Mouse (Mus musculus): Measurements from ENCODE around the gene Kcnmb1. TPM values are rescaled to one million over a fixed set of nuclear protein-coding genes. Genes with fewer than 3 reads are reported as not detected.

The Kcnmb1 gene
- polyA plus RNA-seq, 1 experiment: 0.27 TPM

GRCm38 (mm10) chr11:33969199-33969598, 6.4 kb downstream of the Kcnmb1 start:
- Histone ChIP-seq H3K4me1 (ENCODE audit: control insufficient read depth, insufficient read depth, insufficient read length) (no peaks in the 10 kb centered on the region), H3K27ac (ENCODE audit: insufficient read depth, low read length) (no peak overlapping the region), H3K36me3 (ENCODE audit: control insufficient read depth, insufficient read depth, low read length) (no peaks in the 10 kb centered on the region), H3K4me3 (ENCODE audit: extremely low read depth, insufficient read depth, insufficient read length) (no peak overlapping the region), H3K27me3 (ENCODE audit: control insufficient read depth, insufficient read depth, low read length) (no peaks in the 10 kb centered on the region)
- 94% methylated on average over 3 of the region's 3 CpGs for WGBS
- TF ChIP-seq CTCF (IDR thresholded peaks at IDR 0.05; ENCODE audit: extremely low read depth, insufficient read depth, insufficient read length, insufficient replicate concordance): no peak
- no peak for TF ChIP-seq POLR2A (IDR thresholded peaks at IDR 0.05; ENCODE audit: low read depth, low read length)
- no peak for DNase-seq (ENCODE audit: low read depth in 1 of 2, low spot score in 2 of 2)

- H3K36me3 ChIP-seq (ENCODE audit: control insufficient read depth, insufficient read depth, low read length): no peaks in the 10 kb centered on the region
- no peak overlapping the region for H3K27ac ChIP-seq (ENCODE audit: insufficient read depth, low read length)
- no peak overlapping the region for H3K4me3 ChIP-seq (ENCODE audit: extremely low read depth, insufficient read depth, insufficient read length)
- 88% methylated on average over 7 of the region's 7 CpGs for WGBS
- no peak for DNase-seq (ENCODE audit: low read depth in 1 of 2, low spot score in 2 of 2)
- no peaks in the 10 kb centered on the region for H3K27me3 ChIP-seq (ENCODE audit: control insufficient read depth, insufficient read depth, low read length)
- no peaks in the 10 kb centered on the region for H3K4me1 ChIP-seq (ENCODE audit: control insufficient read depth, insufficient read depth, insufficient read length)
- TF ChIP-seq CTCF (IDR thresholded peaks at IDR 0.05; ENCODE audit: extremely low read depth, insufficient read depth, insufficient read length, insufficient replicate concordance): no peak
- TF ChIP-seq POLR2A (IDR thresholded peaks at IDR 0.05; ENCODE audit: low read depth, low read length): no peak
These were observed 9.3 kb downstream of the Kcnmb1 start for GRCm38 (mm10) chr11:33972114-33972513.

- TF ChIP-seq POLR2A (IDR thresholded peaks at IDR 0.05; ENCODE audit: low read depth, low read length): no peak
- no peak for TF ChIP-seq CTCF (IDR thresholded peaks at IDR 0.05; ENCODE audit: extremely low read depth, insufficient read depth, insufficient read length, insufficient replicate concordance)
- H3K27me3 ChIP-seq (ENCODE audit: control insufficient read depth, insufficient read depth, low read length): no peaks in the 10 kb centered on the region
- WGBS: 86% methylated on average over 14 of the region's 14 CpGs
- no peaks in the 10 kb centered on the region for H3K4me1 ChIP-seq (ENCODE audit: control insufficient read depth, insufficient read depth, insufficient read length)
- no peaks in the 10 kb centered on the region for H3K36me3 ChIP-seq (ENCODE audit: control insufficient read depth, insufficient read depth, low read length)
- no peak for DNase-seq (ENCODE audit: low read depth in 1 of 2, low spot score in 2 of 2)
- no peak overlapping the region for H3K27ac ChIP-seq (ENCODE audit: insufficient read depth, low read length)
- no peak overlapping the region for H3K4me3 ChIP-seq (ENCODE audit: extremely low read depth, insufficient read depth, insufficient read length)
These were observed 11.7 kb downstream of the Kcnmb1 start for GRCm38 (mm10) chr11:33974341-33975040.

GRCm38 (mm10) chr11:33975121-33975520, 12.3 kb downstream of the Kcnmb1 start:
- TF ChIP-seq CTCF (IDR thresholded peaks at IDR 0.05; ENCODE audit: extremely low read depth, insufficient read depth, insufficient read length, insufficient replicate concordance) (no peak), POLR2A (IDR thresholded peaks at IDR 0.05; ENCODE audit: low read depth, low read length) (no peak)
- no peaks in the 10 kb centered on the region for H3K4me1 ChIP-seq (ENCODE audit: control insufficient read depth, insufficient read depth, insufficient read length)

DNA sequence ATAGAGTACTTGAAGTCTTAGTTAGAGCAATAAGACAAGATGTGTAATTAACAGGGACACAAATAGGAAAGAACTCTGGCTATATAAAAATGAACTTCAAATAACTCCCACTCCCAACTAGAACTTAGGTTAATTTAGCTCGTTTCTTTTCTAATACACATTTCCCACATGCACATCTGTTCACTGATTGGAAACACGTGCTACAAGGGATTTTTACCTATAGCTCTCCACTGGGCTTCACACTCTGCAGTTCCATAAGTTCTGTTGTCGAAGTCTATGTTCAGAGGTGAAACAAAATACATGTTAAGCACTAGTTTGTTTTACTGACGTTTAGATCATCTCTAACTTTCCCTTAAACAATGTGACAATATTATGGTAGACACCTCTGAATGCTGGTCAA, 17.3 kb downstream of the Kcnmb1 start:
- 81% methylated on average over 4 of the region's 4 CpGs for WGBS
- H3K27ac ChIP-seq (ENCODE audit: insufficient read depth, low read length): no peak overlapping the region
- H3K4me3 ChIP-seq (ENCODE audit: extremely low read depth, insufficient read depth, insufficient read length): no peak overlapping the region
- no peaks in the 10 kb centered on the region for H3K27me3 ChIP-seq (ENCODE audit: control insufficient read depth, insufficient read depth, low read length)
- no peak for DNase-seq (ENCODE audit: low read depth in 1 of 2, low spot score in 2 of 2)
- no peaks in the 10 kb centered on the region for H3K4me1 ChIP-seq (ENCODE audit: control insufficient read depth, insufficient read depth, insufficient read length)
- no peaks in the 10 kb centered on the region for H3K36me3 ChIP-seq (ENCODE audit: control insufficient read depth, insufficient read depth, low read length)
- TF ChIP-seq POLR2A (IDR thresholded peaks at IDR 0.05; ENCODE audit: low read depth, low read length) (no peak), CTCF (IDR thresholded peaks at IDR 0.05; ENCODE audit: extremely low read depth, insufficient read depth, insufficient read length, insufficient replicate concordance) (no peak)

More at GRCm38 (mm10) chr11:33975121-33975520, 12.3 kb downstream of the Kcnmb1 start:
- Histone ChIP-seq H3K4me3 (ENCODE audit: extremely low read depth, insufficient read depth, insufficient read length) (no peak overlapping the region), H3K36me3 (ENCODE audit: control insufficient read depth, insufficient read depth, low read length) (no peaks in the 10 kb centered on the region), H3K27ac (ENCODE audit: insufficient read depth, low read length) (no peak overlapping the region), H3K27me3 (ENCODE audit: control insufficient read depth, insufficient read depth, low read length) (no peaks in the 10 kb centered on the region)
- WGBS: 84% methylated on average over 2 of the region's 2 CpGs
- no peak for DNase-seq (ENCODE audit: low read depth in 1 of 2, low spot score in 2 of 2)

DNA sequence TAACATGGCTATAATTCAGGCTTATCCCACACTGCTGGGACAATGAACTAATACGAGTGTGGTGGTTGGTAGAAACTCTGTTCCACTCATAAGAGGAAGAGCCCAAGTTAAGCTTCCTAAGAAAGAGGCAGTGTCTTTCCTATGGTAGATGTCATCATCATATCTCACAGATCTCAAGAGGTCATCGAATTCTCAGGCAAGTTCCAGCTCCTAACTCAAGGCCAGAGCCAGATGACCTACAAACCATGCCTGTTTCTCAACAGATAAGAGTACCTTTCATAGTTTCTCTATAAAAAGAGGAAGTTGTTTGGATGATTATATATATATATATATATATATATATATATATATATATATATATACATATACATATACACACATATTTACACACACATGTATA, 23.7 kb downstream of the Kcnmb1 start:
- Histone ChIP-seq H3K36me3 (ENCODE audit: control insufficient read depth, insufficient read depth, low read length) (no peaks in the 10 kb centered on the region), H3K27me3 (ENCODE audit: control insufficient read depth, insufficient read depth, low read length) (no peaks in the 10 kb centered on the region), H3K27ac (ENCODE audit: insufficient read depth, low read length) (no peak overlapping the region), H3K4me3 (ENCODE audit: extremely low read depth, insufficient read depth, insufficient read length) (no peak overlapping the region), H3K4me1 (ENCODE audit: control insufficient read depth, insufficient read depth, insufficient read length) (no peaks in the 10 kb centered on the region)
- TF ChIP-seq POLR2A (IDR thresholded peaks at IDR 0.05; ENCODE audit: low read depth, low read length) (no peak), CTCF (IDR thresholded peaks at IDR 0.05; ENCODE audit: extremely low read depth, insufficient read depth, insufficient read length, insufficient replicate concordance) (no peak)
- 53% methylated on average over 2 of the region's 2 CpGs for WGBS
- DNase-seq (ENCODE audit: low read depth in 1 of 2, low spot score in 2 of 2): no peak

DNA sequence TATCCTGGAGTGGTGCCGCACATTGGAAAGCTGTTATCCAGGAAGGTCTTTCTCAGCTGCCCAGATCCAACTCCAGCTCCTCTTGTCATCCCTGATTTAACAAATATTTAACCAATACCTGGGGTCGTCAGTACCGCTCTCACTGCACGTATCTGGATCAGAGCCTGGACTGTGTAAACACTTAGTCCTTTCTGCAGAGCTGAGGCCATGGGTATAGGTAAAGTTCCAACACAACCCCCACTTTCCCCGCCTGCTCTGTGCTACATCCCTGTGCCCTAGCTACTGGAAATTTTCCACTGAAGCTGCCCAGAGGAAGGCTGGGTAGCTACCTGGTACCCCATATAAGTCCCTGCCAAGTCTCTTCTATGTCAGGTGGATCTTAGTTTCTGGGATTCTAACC, 27.2 kb downstream of the Kcnmb1 start:
- Histone ChIP-seq H3K36me3 (ENCODE audit: control insufficient read depth, insufficient read depth, low read length) (no peaks in the 10 kb centered on the region), H3K27ac (ENCODE audit: insufficient read depth, low read length) (no peak overlapping the region), H3K4me3 (ENCODE audit: extremely low read depth, insufficient read depth, insufficient read length) (no peak overlapping the region), H3K27me3 (ENCODE audit: control insufficient read depth, insufficient read depth, low read length) (no peaks in the 10 kb centered on the region), H3K4me1 (ENCODE audit: control insufficient read depth, insufficient read depth, insufficient read length) (no peaks in the 10 kb centered on the region)
- TF ChIP-seq POLR2A (IDR thresholded peaks at IDR 0.05; ENCODE audit: low read depth, low read length): no peak
- TF ChIP-seq CTCF (IDR thresholded peaks at IDR 0.05; ENCODE audit: extremely low read depth, insufficient read depth, insufficient read length, insufficient replicate concordance): no peak
- no peak for DNase-seq (ENCODE audit: low read depth in 1 of 2, low spot score in 2 of 2)
- WGBS: 91% methylated on average over 5 of the region's 5 CpGs
